Mouse (Mus musculus) kidney, postnatal 36 days (tissue): ENCODE measurements at regions not wholly inside any gene's neighbourhood (a gene's known extent, or its start where the extent isn't known, plus 50 kb on each side); places are given as distances from the start of the nearest gene placed in this dataset.

Source experiments
- DNase-seq, 2 experiments: peaks; one replicate each; pipeline ENCODE4 v3.0.0; 2021 to 2022; ENCODE audit warnings: mixed read lengths in 2 of 2

- DNase-seq: no peak
These were observed 837.9 kb downstream of the Ryr2 start for GRCm38 (mm10) chr13:11268673-11269340.

DNA sequence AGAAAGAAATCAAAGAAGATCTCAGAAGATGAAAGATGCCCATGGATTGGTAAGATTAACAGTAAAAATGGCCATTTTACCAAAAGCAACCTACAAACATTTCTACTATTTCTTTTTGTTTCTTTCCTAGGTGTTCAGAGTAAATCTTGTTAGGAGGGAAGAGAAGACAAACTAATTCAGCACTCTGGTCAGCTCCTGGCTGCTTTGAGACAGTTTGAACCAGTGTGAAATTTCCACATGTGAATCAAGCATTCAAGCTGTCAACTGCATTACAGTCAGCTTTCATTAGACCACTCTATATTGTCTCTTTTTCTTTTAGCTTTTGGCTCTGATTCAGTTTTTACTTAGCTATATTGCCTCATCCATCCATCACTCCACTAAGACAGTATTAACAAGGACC is 859.2 kb downstream of the Ryr2 start:
- DNase-seq: peak in 1 of 2 experiments; percentile 5

DNA sequence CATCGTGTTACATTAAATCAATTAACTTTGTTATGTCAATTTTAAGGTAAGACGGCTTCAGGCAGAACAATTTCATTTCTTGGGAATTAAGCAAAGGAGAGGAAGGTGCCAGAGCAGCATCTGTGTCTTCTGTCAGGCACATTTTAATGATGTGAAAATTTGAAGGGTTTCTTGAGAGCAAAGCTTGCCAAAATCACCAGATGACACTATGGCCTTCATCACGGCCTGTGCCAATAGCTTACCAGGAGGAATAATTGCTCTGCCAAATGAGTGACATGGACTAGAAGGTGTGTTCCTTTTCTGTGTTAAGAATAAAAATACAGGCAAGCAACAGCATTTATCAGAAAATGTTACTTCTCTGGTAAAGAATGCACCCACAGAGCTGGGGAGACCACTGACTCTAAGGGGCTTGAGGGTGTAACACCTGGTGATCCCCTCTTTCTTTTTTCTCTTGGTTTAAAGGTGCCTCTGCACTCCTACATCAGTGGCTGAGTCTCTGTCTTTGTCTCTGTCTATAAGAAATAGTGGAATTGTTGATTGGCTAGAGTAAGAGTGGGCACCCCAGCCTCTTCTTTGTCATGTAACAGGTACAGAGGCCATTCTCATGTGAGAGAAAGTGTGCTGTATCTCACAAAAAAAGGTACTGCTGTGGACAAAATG is 856.2 kb upstream of the Chrm3 start:
- DNase-seq: no peak

DNA sequence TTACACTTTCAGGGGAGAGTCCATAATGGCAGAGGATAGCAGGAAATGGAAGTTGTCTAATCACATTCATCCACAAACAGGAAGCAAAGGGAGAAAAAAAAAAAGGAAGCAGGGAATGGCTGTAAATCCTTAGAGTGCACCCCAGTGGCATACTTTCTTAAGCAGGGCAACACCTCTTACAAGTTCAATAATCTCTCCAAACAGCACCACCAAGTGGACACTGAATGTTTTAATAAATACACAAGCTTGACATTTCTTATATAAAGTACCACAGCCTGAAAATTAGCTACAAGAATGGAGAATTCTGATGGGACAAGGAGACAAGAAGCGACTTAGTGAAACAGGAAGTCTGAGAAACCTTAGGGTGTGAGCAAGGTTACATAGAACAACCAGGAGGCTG is 849.5 kb upstream of the Chrm3 start:
- no peak for DNase-seq

- DNase-seq: no peak
These were observed 844.7 kb upstream of the Chrm3 start for GRCm38 (mm10) chr13:11205216-11205786.

DNA sequence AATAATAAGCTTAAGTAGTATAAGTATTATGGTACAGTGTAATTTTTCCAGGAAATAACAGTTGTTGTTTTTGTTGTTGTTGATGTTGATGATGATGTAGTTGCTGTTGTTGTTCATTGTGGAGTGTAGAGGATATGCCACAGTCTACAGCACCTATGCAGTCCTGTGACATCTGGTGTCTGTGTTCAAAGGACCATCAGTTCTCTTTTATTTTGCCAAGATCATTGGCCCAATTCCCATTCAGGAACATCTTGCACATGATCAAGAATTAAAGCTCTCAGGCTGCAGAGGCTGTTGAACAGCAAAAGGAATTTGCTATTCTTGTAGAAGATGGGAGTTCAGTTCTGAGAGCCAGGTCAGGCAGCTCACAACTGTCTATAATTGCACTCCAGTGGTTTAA is 841.3 kb upstream of the Chrm3 start:
- no peak for DNase-seq

GRCm38 (mm10) chr13:11192471-11192870 is 831.8 kb upstream of the Chrm3 start:
- DNase-seq: no peak

- no peak for DNase-seq
These were observed 820.5 kb upstream of the Chrm3 start for GRCm38 (mm10) chr13:11181191-11181590.

GRCm38 (mm10) chr13:11180356-11180755 is 819.7 kb upstream of the Chrm3 start:
- no peak for DNase-seq

DNA sequence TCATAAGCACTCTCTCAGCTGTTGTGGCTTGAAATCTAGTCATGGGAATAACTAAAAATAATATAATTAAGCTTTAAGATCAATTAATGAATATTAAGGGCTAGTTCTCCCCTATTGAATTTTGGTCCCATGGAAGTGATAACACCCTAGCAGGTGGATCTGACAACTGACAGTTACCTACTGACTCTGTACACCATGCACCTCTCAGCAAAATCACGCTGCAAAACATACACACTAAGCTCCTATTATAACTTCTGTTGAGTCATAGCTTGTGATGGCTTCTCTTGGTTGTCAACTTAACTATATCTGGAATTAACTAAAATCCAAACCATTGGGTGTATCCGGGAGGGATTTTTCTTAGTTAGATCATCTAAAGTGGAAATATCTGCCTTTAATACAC is 817.9 kb upstream of the Chrm3 start:
- no peak for DNase-seq

GRCm38 (mm10) chr13:11177642-11178420 is 817.2 kb upstream of the Chrm3 start:
- no peak for DNase-seq

DNA sequence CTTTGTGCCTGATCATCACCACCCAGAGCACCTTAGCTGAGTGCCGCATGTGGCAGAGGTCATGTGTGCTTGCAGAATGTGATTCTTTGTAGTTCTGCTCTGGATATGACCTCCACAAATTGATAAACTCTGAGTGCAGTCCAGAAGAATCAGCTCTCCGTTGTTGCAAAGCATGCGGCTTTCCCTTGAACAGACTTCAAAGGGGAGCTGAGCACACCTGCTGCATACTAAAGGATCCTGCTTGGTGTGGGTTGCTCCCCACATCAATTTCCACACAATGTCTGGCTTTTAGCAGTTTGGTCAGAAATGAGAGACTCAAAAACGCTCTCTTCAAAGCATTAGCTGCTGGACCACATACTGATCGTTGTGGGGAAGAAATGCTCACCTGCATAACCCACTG is 806.5 kb upstream of the Chrm3 start:
- no peak for DNase-seq

GRCm38 (mm10) chr13:11164130-11164529 is 803.5 kb upstream of the Chrm3 start:
- no peak for DNase-seq

- no peak for DNase-seq
These were observed 786.6 kb upstream of the Chrm3 start for GRCm38 (mm10) chr13:11147268-11147667.

DNA sequence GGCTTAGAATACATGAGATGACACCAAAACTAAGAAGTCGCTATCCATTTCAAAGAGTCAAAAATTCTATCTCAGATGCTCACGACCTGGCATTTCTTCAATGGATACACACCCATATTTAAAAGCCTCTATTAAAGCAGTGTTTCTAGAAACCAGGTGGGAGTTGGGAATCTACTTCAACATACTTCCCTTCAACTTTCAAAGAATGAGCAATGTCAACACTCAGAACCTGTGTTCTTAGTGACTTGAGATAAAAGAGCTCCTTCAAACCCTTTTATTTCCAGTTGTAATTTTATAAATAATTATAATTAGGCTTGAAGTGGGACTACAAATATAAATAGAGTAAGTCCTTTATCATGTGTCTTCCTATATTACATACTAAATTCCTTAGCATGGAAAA is 747.0 kb upstream of the Chrm3 start:
- DNase-seq: no peak

DNA sequence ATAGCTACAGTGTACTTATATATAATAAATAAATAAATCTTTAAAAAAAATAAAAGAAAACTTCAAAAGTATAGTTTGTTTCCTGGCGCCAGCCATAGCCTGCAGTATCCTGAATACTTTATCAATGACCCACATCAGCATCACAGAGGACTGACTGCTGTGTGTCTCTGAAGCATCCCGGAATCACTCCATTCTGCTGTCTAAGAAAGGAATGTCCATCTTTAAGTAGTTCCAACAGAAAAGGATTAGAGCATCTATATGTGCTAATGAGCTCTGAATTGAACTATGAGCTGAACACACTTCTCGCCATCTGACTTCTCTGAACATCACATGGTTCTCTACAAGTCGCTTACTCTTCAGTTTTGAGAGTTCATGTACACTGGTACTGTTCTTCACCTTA is 745.8 kb upstream of the Chrm3 start:
- DNase-seq: no peak

DNA sequence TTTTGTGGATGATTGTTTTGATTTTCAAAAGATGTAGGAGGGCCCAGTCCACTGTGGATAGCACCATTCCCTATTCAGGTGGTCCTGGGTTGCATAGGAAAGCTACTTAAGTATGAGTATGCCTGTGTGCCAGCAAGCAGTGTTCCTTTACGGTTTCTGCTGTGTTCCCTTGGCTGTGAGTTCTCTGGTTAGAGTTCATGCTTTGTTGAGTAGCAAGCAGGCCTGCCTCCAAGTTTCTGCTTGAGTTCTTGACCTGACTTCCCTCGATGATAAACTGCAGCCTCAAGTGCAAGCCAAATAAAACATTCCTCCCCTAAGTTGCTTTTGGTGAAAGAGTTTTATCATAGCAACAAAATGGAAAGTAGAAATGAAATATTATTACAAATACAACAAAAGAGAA is 744.9 kb upstream of the Chrm3 start:
- peak; percentile 45 to 47 for DNase-seq

- DNase-seq: no peak
These were observed 738.9 kb upstream of the Chrm3 start for GRCm38 (mm10) chr13:11099586-11099950.

- DNase-seq: peak; percentile 4 to 20
These were observed 738.4 kb upstream of the Chrm3 start for GRCm38 (mm10) chr13:11098899-11099585.

DNA sequence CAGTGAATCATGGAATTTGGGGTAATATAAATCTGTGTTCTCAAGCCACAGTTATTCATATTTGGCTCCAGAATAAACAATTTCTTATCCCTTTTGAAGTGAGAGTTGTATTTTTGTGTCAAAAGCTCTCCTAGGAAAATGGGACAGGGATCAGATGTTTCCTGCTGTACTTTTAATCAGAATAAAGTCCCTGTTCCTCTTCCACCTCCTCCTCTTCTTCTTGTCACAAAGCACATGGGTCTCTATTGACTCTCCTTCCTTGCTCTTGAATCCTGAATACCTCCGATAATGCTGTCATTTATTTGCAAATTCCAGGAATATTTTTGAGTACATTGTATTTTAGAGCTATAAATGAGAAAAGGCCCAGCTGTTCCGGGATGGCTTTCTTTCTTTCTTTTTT is 732.3 kb upstream of the Chrm3 start:
- no peak for DNase-seq
